Mouse (Mus musculus) layer of hippocampus, postnatal 10 days (tissue): ENCODE results near the gene Mapk8. TPM values are rescaled to one million over a fixed set of nuclear protein-coding genes. Genes with fewer than 3 reads are reported as not detected.

ENCODE experiments used
- DNase-seq, 2 experiments: peaks; one replicate each; pipeline ENCODE4 v3.0.0; 2021; ENCODE audit warnings: low spot score in 2 of 2
- total RNA-seq, 2 experiments: library from RNA; stranded (reverse); gene quantifications; 2 replicates each; pipeline ENCODE4 v1.2.3; 2021

The Mapk8 gene
- total RNA-seq, 2 experiments from 2014 or later, result 136 to 150 TPM

DNA sequence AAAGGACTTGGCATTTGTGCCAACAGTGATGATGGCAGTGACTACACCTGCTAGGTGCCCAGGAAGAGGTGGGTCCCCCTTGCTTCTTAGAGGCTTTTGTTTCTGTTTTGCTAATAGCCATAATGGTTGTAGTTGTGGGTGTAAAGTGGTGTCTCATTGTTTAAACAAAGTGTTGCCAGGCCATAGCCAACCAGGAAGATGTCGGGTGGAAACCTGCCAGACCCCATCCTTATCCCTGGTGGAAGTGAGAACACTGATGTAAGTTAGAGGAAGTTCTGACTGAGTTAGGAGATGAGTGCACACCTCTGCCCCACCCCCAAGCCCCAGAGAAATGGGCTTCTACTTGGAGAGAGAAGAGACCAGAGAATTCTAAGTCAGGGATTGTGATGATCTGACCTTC is 98.8 kb downstream of the Mapk8 start:
- DNase-seq, result no peak

DNA sequence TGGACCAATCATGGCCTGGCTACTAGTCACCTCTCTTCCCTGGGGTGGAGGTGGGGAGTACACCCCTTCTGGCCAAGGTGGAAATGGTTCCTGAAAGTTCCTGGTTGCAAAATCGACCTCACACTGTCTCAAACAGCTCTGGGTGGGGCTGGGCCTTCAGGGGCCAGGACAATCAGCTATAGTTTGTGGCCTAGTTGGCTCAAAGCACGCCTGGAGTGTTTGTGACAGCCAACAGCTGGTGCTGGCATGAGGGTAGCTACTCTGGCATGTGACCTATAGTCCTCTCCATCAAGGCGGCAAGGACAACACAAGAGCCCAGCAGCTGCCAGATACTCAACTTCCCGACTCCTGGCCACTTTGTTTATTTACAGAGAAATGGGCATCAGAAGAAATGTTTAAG is 99.2 kb downstream of the Mapk8 start:
- no peak for DNase-seq

DNA sequence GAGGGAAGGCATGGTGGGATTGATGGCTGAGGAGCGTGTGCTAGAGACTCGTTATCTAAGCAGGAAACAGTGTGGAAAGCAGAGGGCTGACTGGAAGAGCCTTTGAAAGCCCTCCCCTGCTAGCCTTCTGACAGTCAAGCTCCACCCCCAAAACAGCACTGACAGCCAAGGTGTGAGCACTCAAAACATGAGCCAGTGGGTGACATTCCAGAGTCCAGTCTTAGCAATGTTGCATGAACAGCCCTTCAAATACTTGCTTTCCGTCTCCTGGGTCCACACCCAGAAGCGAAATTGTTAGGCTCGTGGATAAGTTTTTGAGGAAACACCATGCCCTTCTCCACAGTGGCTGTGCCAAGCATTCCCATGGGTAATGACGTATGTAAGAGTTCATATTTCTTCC is 100.4 kb downstream of the Mapk8 start:
- no peak for DNase-seq

DNA sequence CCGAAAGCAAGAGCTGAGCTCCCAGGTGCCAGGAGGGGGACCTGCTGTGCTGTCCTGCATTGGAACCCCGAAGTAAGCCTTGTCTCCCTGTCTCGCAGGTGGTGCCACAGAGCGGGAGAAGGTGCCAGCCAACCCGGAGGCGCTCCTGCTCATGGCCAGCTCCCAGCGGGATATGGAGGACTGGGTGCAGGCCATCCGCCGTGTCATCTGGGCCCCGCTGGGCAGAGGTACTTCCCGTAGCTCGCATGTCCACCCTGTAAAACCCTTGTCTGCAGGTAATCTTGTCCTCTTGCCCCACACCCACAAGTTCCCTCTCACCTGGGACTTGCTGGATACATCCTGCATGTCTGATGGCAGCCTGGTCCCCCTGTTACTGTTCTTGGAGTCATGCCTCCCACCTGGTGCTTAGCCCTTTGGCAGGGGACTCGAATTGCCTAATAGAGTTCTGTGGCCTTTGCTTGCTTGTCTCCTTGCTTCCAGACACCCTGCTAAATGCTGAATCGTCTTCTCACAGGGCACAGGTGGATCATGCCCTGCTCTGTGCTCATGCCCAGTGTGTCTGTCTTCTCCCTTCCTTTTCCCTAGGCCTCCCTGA is 103.7 kb downstream of the Mapk8 start:
- DNase-seq, result no peak

DNA sequence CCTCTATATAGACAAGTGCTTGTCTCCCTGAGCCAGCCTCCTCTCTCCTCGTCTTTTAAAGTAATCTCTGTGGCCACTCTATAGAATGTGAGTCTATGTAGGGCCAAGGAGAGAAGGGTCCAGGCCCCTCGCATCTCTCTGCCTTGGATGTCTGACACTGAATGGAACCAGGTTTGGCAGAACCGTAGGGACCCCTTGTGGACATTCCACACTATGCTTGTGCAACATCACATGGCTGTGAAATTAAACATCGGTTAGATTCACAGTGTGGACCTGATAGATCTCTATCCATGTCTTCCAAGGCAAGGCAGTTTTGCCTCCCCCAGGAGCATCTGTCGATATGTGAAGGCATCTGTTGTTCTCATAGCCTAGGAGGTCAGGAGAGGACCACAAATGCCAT is 108.3 kb downstream of the Mapk8 start:
- no peak for DNase-seq

DNA sequence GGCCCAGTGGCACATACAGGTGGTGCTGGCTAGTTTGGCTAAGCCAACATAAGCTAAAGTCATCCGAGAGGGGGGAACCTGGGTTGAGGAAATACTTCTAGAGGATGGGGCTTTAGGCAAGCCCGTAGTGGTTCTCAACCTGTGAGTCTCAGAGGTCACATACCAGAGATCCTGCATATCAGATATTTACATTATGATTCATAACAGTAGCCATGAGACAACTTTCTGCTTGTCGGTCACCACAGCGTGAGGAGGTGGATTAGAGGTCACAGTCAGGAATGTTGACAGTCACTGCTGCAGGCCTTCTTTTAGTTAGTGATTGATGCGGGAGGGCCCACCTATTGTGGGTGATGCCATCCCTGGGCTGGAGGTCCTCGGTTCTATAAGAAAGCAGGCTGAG is 111.2 kb downstream of the Mapk8 start:
- no peak for DNase-seq

DNA sequence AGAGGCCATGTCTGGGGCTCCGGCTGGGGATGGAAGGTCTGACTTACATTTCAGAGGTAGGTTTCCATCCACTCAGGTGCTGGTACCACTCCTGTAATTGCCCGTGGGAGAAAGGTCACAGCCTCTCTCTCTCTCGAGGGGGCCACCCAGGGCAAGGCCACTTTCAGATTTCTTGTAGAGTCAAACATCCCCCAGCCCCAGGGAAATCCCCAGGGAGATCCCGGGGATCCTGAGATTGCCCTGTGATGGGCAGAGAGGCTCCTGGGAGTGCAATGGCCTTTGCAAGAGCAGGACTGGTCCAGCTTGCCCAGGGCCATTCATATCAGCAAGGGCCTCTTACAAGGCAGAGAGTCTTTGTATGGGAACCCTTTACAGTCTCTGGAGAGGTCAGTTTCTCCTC is 112.6 kb downstream of the Mapk8 start:
- no peak for DNase-seq

DNA sequence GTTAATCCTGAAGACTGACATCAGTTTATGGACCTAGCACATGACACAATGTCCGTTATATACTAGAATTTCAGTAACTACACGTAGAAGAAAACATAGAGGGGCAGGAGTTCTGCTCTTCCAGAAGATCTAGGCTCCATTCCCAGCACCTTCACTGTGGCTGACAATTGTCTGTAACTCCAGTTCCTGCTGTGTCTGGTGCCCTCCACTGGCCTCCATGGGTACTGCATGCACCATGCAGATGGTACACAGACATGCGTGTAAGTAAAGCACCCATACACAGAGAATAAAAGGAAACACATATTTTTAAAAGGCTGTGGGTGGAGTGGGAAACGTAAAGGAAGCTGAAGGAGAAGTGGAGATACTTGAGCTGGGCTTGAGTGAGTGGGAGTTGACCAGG is 113.1 kb downstream of the Mapk8 start:
- DNase-seq, result no peak

DNA sequence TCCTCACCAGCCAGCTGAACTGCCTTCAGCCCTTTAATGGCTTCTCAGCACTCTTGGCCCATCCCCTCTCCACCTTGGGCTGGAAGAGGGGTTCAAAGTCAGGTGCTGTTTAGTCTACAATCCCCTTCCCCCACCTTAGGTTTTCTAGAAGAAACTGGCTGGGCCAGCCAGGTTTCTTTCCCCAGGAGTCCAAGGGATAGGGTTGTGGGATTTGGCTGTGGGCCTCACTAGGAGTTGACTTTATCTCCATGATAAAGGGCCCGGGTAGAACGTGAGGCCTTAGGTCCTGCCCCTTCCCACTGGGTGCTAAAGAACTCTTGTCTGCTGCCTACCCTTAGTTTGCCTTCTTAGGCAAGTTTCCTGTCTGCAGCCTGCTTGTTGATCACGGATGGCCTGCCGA is 115.3 kb downstream of the Mapk8 start:
- DNase-seq, result no peak

DNA sequence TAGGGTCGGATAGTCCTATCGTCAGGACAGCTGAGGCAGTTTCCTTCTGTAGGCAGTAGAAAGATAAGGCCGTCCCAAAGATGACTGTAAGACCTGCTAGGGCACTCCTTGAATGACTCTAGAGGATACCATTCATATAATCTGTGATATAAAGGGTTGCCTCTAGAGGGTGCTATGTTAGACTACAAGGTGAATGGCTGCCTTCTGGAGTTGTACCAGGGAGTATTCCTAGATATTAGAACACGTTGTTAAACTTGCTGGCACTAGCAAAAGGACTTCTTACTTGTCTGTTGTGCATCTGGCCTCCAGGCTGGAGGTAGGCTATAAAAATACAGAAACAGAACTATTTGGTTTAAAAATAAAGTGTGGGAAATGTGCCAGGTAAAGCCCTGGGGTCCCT is 116.0 kb downstream of the Mapk8 start:
- DNase-seq, result no peak

DNA sequence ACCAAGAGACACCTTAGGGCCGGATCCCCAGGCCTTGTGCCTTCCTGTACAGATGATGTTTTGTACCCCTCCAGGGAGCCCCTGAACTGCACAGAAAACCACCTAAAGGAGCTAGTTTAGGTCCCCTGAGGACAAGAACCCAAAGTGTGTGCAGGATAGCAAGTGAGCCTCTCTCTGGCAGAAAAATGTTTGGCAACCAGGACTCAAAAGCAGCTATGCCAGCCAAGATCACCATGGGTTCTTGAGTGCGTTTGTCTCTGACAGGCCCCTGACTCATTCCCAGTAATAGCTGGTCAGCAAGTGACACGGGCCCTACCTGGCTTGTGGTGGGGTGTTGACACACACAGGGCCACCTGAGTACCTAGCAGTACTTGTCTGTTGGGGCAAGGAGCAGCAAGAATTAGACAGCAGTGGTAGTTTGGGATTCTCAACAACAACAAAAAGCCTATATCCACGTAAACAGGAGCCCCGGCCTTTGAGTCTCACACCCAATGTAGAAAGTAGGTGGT is 117.6 kb downstream of the Mapk8 start:
- no peak for DNase-seq

DNA sequence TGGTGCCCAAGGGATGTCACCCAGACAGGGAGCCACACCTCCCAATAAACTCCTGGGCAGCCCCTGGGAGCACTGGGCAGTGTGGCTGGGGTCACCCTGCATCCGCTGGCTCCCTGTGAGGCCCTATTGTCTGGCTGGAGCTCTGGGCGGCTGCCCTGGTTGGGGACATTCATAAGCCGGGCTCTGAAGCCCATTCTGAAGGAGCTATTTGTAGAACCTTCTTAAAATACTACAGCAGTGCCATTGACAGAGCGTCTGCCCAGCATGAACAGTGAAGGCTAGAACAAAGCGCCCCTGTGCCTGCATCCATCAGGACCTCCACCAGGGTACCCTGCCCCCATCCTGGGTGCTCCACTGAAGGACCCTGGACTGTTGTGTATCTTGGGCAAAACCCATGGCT is 118.6 kb downstream of the Mapk8 start:
- peak in 1 of 2 experiments; percentile 28 for DNase-seq

Other genes with a start within 250 kb of the Mapk8 start
- 1 to 10 TPM; 7.5 to 8.4 TPM for gene Arhgap22, start 233.1 kb downstream of the Mapk8 start, total RNA-seq
- 1 to 10 TPM; 2.5 to 2.8 TPM for gene Frmpd2, start 24.5 kb upstream of the Mapk8 start, total RNA-seq
- 1 to 10 TPM in 1 of 2 experiments, under 1 TPM in 1; 0.73 to 1.3 TPM for gene Ptpn20, start 142.0 kb upstream of the Mapk8 start, total RNA-seq